Mouse (Mus musculus): ENCODE results near the gene Msh4. TPM values are rescaled to one million over a fixed set of nuclear protein-coding genes. Genes with fewer than 3 reads are reported as not detected.
A peak's percentile ranks its signal among the peaks of the same experiment; 100 is the strongest.

Gene Msh4
- total and polyA plus RNA-seq, 3 experiments, result 0.14 to 0.42 (median 0.16) TPM

DNA sequence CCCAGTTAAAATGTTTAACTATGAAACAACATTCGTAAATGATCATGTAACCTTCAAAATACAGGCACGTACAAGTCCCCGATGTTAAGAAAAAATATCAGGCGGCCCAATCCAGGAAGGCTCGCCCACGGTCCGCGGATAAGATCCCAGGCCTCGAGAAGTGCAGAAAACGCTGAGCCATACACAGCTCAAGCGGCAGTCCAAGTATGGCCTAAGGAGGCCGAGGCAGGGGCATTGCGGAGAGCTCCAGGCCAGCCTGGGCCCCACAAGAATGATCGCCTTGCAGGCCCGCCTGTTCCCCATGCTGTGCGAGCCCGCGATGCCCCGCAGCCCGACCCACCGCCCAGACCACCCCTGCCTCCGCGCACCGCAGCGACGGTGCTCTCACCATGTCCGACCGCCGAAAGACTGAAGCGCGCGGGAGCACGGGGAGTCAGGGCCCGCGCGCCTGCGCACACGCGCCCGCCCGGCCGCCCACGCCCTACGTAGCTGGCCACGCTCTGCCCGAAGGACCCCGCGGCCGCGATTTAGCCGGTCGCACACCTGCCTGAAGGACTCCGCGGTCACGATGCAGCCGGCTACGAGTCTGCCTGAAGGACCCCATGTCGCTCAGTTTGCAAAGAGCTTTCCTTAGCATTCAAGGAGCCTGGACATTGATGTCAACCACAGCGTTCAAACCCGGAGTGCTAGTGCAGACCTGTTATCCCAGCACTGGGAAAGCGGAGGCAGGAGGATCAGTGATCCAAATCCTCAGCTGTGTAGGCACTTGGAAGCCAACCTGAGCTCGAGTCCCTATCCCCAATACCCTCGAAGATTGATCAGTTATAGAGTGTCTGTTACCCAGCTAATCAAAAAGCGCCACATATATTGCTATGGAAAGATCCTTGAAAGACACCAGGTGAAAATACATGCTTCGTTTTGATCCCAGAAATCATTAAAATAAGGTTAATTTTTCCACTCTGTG, 6.9 kb upstream of the Msh4 start, which contains the start of gene Rabggtb:
TSS of gene Rabggtb (minus strand) at position 464 of the 964 bp plus-strand sequence.
- Histone ChIP-seq H3K27ac (ENCODE audit: insufficient read depth, low read depth) (peak within 1 kb of the TSS; percentile 74), H3K4me3 (replicated peaks in 1 of 3; ENCODE audit: low read depth in 2 of 3, low read length in 2 of 3, poor library complexity in 1 of 3) (peak within 1 kb of the TSS; percentile 69 to 99 (median 93)), H3K4me1 (ENCODE audit: control insufficient read depth in 1 of 2, insufficient read depth in 2 of 2) (peaks cover 12 to 33% of the 10 kb centered on the region in 2 experiments), H3K9ac (ENCODE audit: insufficient read depth, low read depth) (peak within 1 kb of the TSS; percentile 99), H3K79me2 (replicated peaks; ENCODE audit: control insufficient read depth, extremely low read depth, insufficient read depth, poor library complexity, severe bottlenecking) (peaks cover 49% of the 10 kb centered on the region), H3K9me3 (replicated peaks; ENCODE audit: low read length) (no peaks in the 10 kb centered on the region), H3K27me3 (replicated peaks) (no peaks in the 10 kb centered on the region), H3K4me2 (ENCODE audit: insufficient read depth, low read depth, poor library complexity, severe bottlenecking) (peak within 1 kb of the TSS; percentile 94), H3K36me3 (replicated peaks in 1 of 2; ENCODE audit: control insufficient read depth in 1 of 2, insufficient read depth in 1 of 2, low read length in 1 of 2) (peaks cover 35 to 42% of the 10 kb centered on the region in 2 experiments)
- DNase-seq (ENCODE audit: extremely low read depth), result peak; percentile 98
- no peak for TF ChIP-seq E2F4 (IDR thresholded peaks at IDR 0.05; ENCODE audit: insufficient replicate concordance, low read depth, low read length)
- peak; percentile 99 for TF ChIP-seq POLR2A (IDR thresholded peaks at IDR 0.05; ENCODE audit: low read depth, low read length)
- no peak for TF ChIP-seq ETS1 (conservative IDR thresholded peaks at IDR 0.05; ENCODE audit: low read depth, low read length)
- TF ChIP-seq ZNF384 (IDR thresholded peaks at IDR 0.05; ENCODE audit: low read depth, low read length), result no peak
- TF ChIP-seq ZMIZ1 (IDR thresholded peaks at IDR 0.05; ENCODE audit: low read depth, low read length), result peak; percentile 98
- no peak for TF ChIP-seq USF2 (conservative IDR thresholded peaks at IDR 0.05; ENCODE audit: low read depth, low read length)
- TF ChIP-seq IRF4 (IDR thresholded peaks at IDR 0.05; ENCODE audit: low read depth, low read length), result peak; percentile 83
- TF ChIP-seq SMC3 (IDR thresholded peaks at IDR 0.05; ENCODE audit: low read depth, low read length), result no peak
- TF ChIP-seq TBP (conservative IDR thresholded peaks at IDR 0.05; ENCODE audit: low read depth, low read length), result peak; percentile 96
- no peak for TF ChIP-seq RAD21 (IDR thresholded peaks at IDR 0.05; ENCODE audit: low read depth, low read length)
- TF ChIP-seq MXI1 (IDR thresholded peaks at IDR 0.05; ENCODE audit: low read depth, low read length), result peak; percentile 90
- TF ChIP-seq MEF2A (IDR thresholded peaks at IDR 0.05; ENCODE audit: borderline replicate concordance, low read depth, low read length), result peak; percentile 85
- TF ChIP-seq JUND (conservative IDR thresholded peaks at IDR 0.05; ENCODE audit: low read depth, low read length), result no peak
- TF ChIP-seq ZC3H11A (IDR thresholded peaks at IDR 0.05; ENCODE audit: low read depth, low read length), result no peak
- peak; percentile 90 for TF ChIP-seq HCFC1 (IDR thresholded peaks at IDR 0.05; ENCODE audit: low read depth, low read length)
- TF ChIP-seq KAT2A (IDR thresholded peaks at IDR 0.05; ENCODE audit: insufficient replicate concordance, low read length), result peak; percentile 95
- TF ChIP-seq POLR2AphosphoS2 (IDR thresholded peaks at IDR 0.05; ENCODE audit: low read depth, low read length), result peak; percentile 99
- TF ChIP-seq RCOR1 (conservative IDR thresholded peaks at IDR 0.05; ENCODE audit: low read depth, low read length), result 0 out of 2 replicates have a peak, but pooled peaks have one; percentile 1
- peak; percentile 50; the same call in 1 of the 2 replicates for TF ChIP-seq BHLHE40 (IDR thresholded peaks at IDR 0.05; ENCODE audit: low read depth, low read length)
- TF ChIP-seq CHD1 (IDR thresholded peaks at IDR 0.05; ENCODE audit: low read depth, low read length), result no peak
- TF ChIP-seq TCF12 (IDR thresholded peaks at IDR 0.05; ENCODE audit: low read depth, low read length), result peak; percentile 100
- TF ChIP-seq MAZ (IDR thresholded peaks at IDR 0.05; ENCODE audit: low read depth, low read length), result no peak
- TF ChIP-seq USF1 (IDR thresholded peaks at IDR 0.05; ENCODE audit: low read depth, low read length), result no peak
- TF ChIP-seq ZKSCAN1 (IDR thresholded peaks at IDR 0.05; ENCODE audit: borderline replicate concordance, low read depth, low read length), result no peak
- TF ChIP-seq ELF1 (IDR thresholded peaks at IDR 0.05; ENCODE audit: low read depth, low read length), result peak; percentile 70
- peak; percentile 97 for TF ChIP-seq NRF1 (IDR thresholded peaks at IDR 0.05; ENCODE audit: low read depth, low read length)
- peak; percentile 88 for TF ChIP-seq MYC (IDR thresholded peaks at IDR 0.05; ENCODE audit: low read depth, low read length)
- TF ChIP-seq JUN (IDR thresholded peaks at IDR 0.05; ENCODE audit: insufficient read depth, low read depth, low read length), result no peak
- TF ChIP-seq GABPA (IDR thresholded peaks at IDR 0.05; ENCODE audit: insufficient replicate concordance, low read depth, low read length), result peak; percentile 36; the same call in 1 of the 2 replicates
- peak; percentile 100 for TF ChIP-seq MAX (IDR thresholded peaks at IDR 0.05; ENCODE audit: low read length)
- TF ChIP-seq MAFK (IDR thresholded peaks at IDR 0.05; ENCODE audit: insufficient replicate concordance, low read length), result no peak; the same call in 1 of the 2 replicates
- no peak for TF ChIP-seq CHD2 (IDR thresholded peaks at IDR 0.05; ENCODE audit: low read length)
- TF ChIP-seq CTCF (conservative IDR thresholded peaks at IDR 0.05 in 1 of 2, IDR thresholded peaks at IDR 0.05 in 1 of 2; ENCODE audit: low read depth in 2 of 2, low read length in 2 of 2), result peak in 1 of 2 experiments; percentile 32; a peak in 1 of 4 replicates
- peak; percentile 89 for TF ChIP-seq SIN3A (IDR thresholded peaks at IDR 0.05; ENCODE audit: low read length)
- TF ChIP-seq PAX5 (IDR thresholded peaks at IDR 0.05; ENCODE audit: low read length), result no peak
- TF ChIP-seq NELFE (IDR thresholded peaks at IDR 0.05; ENCODE audit: low read depth, low read length), result peak; percentile 99
- TF ChIP-seq EP300 (IDR thresholded peaks at IDR 0.05; ENCODE audit: low read length), result no peak
- TF ChIP-seq UBTF (IDR thresholded peaks at IDR 0.05; ENCODE audit: low read depth, low read length), result peak; percentile 76; the same call in 1 of the 2 replicates
- dilution Hi-C loops (cut with MboI; ENCODE audit: extremely low pct_ligation_motif_present, extremely low pct_unique_long_range_greater_than_20kb, low sequenced_read_pairs), result no loop called here
- in situ Hi-C loops (cut with MboI; ENCODE audit: low pct_ligation_motif_present, low pct_unique_long_range_greater_than_20kb, low sequenced_read_pairs), result no loop called here
